Mouse (Mus musculus): ENCODE data around the gene Gm9857. TPM values are rescaled to one million over a fixed set of nuclear protein-coding genes. Genes with fewer than 3 reads are reported as not detected.

Gene Gm9857
- total and polyA plus RNA-seq, 3 experiments = not detected

- Histone ChIP-seq H3K27me3 (ENCODE audit: control insufficient read depth in 1 of 2, insufficient read depth in 2 of 2, low read length in 2 of 2) (no peaks in the 10 kb centered on the region), H3K9me3 (replicated peaks; ENCODE audit: insufficient read depth, low read length) (no peaks in the 10 kb centered on the region), H3K27ac (ENCODE audit: control insufficient read depth, low read depth, low read length) (no peak overlapping the region), H3K36me3 (ENCODE audit: control insufficient read depth in 1 of 2, insufficient read depth in 2 of 2, low read length in 2 of 2) (no peaks in the 10 kb centered on the region), H3K4me1 (ENCODE audit: control insufficient read depth in 1 of 2, insufficient read depth in 2 of 2, low read length in 2 of 2) (no peaks in the 10 kb centered on the region), H3K79me2 (ENCODE audit: control insufficient read depth, insufficient read depth, low read length, poor library complexity) (no peaks in the 10 kb centered on the region), H3K9ac (ENCODE audit: control insufficient read depth, low read depth, low read length, poor library complexity, severe bottlenecking) (no peak overlapping the region), H3K4me3 (ENCODE audit: control insufficient read depth in 1 of 2, insufficient read depth in 1 of 2, low read depth in 2 of 2, low read length in 2 of 2) (no peak overlapping the region)
- no peak for TF ChIP-seq ZMIZ1 (IDR thresholded peaks at IDR 0.05; ENCODE audit: low read depth, low read length)
- no peak for TF ChIP-seq JUND (IDR thresholded peaks at IDR 0.05; ENCODE audit: low read depth, low read length)
- TF ChIP-seq RCOR1 (IDR thresholded peaks at IDR 0.05; ENCODE audit: low read depth, low read length) = no peak
- no peak for TF ChIP-seq RAD21 (IDR thresholded peaks at IDR 0.05; ENCODE audit: low read depth, low read length)
- TF ChIP-seq POLR2A (IDR thresholded peaks at IDR 0.05; ENCODE audit: control insufficient read depth in 1 of 2, insufficient read depth in 1 of 2, low read depth in 1 of 2, low read length in 2 of 2, poor library complexity in 1 of 2) = no peak
- TF ChIP-seq HCFC1 (IDR thresholded peaks at IDR 0.05; ENCODE audit: low read depth, low read length) = no peak
- no peak for TF ChIP-seq TAL1 (IDR thresholded peaks at IDR 0.05; ENCODE audit: low read length)
- TF ChIP-seq ZC3H11A (IDR thresholded peaks at IDR 0.05; ENCODE audit: low read depth, low read length) = no peak
- TF ChIP-seq CHD2 (IDR thresholded peaks at IDR 0.05; ENCODE audit: low read length) = no peak
- DNase-seq (ENCODE audit: low read depth, low spot score) = no peak
Measured at GRCm38 (mm10) chr3:108959680-108960295, 19.5 kb upstream of the Gm9857 start.

GRCm38 (mm10) chr3:108957976-108958375 lies 17.7 kb upstream of the Gm9857 start:
- Histone ChIP-seq H3K4me3 (ENCODE audit: control insufficient read depth in 1 of 2, insufficient read depth in 1 of 2, low read depth in 2 of 2, low read length in 2 of 2) (no peak overlapping the region), H3K36me3 (ENCODE audit: control insufficient read depth in 1 of 2, insufficient read depth in 2 of 2, low read length in 2 of 2) (no peaks in the 10 kb centered on the region), H3K27ac (ENCODE audit: control insufficient read depth, low read depth, low read length) (no peak overlapping the region), H3K9me3 (replicated peaks; ENCODE audit: insufficient read depth, low read length) (no peaks in the 10 kb centered on the region), H3K27me3 (ENCODE audit: control insufficient read depth in 1 of 2, insufficient read depth in 2 of 2, low read length in 2 of 2) (no peaks in the 10 kb centered on the region), H3K4me1 (ENCODE audit: control insufficient read depth in 1 of 2, insufficient read depth in 2 of 2, low read length in 2 of 2) (no peaks in the 10 kb centered on the region), H3K9ac (ENCODE audit: control insufficient read depth, low read depth, low read length, poor library complexity, severe bottlenecking) (no peak overlapping the region), H3K79me2 (ENCODE audit: control insufficient read depth, insufficient read depth, low read length, poor library complexity) (no peaks in the 10 kb centered on the region)
- no peak for TF ChIP-seq MYB (IDR thresholded peaks at IDR 0.05; ENCODE audit: low read depth, low read length)
- TF ChIP-seq SMC3 (IDR thresholded peaks at IDR 0.05; ENCODE audit: low read depth, low read length) = no peak
- no peak for TF ChIP-seq USF2 (IDR thresholded peaks at IDR 0.05; ENCODE audit: borderline replicate concordance in 1 of 2, insufficient read depth in 1 of 2, low read depth in 1 of 2, low read length in 2 of 2)
- TF ChIP-seq TCF12 (IDR thresholded peaks at IDR 0.05; ENCODE audit: low read depth, low read length) = no peak
- TF ChIP-seq TBP (IDR thresholded peaks at IDR 0.05; ENCODE audit: low read depth, low read length) = no peak
- TF ChIP-seq MAFK (IDR thresholded peaks at IDR 0.05; ENCODE audit: borderline replicate concordance, low read depth, low read length) = no peak
- TF ChIP-seq NRF1 (IDR thresholded peaks at IDR 0.05; ENCODE audit: insufficient read depth, low read depth, low read length, poor library complexity, severe bottlenecking) = no peak
- TF ChIP-seq CHD1 (IDR thresholded peaks at IDR 0.05; ENCODE audit: low read depth, low read length) = no peak
- TF ChIP-seq UBTF (IDR thresholded peaks at IDR 0.05; ENCODE audit: borderline replicate concordance, insufficient read depth, low read depth, low read length) = no peak
- TF ChIP-seq RAD21 (IDR thresholded peaks at IDR 0.05; ENCODE audit: low read depth, low read length) = no peak
- TF ChIP-seq ZNF384 (IDR thresholded peaks at IDR 0.05; ENCODE audit: low read depth, low read length) = no peak
- no peak for TF ChIP-seq MAZ (IDR thresholded peaks at IDR 0.05; ENCODE audit: low read depth, low read length)
- no peak for TF ChIP-seq POLR2AphosphoS5 (IDR thresholded peaks at IDR 0.05; ENCODE audit: borderline replicate concordance, low read depth, low read length)
- no peak for TF ChIP-seq ZMIZ1 (IDR thresholded peaks at IDR 0.05; ENCODE audit: low read depth, low read length)
- TF ChIP-seq GABPA (IDR thresholded peaks at IDR 0.05; ENCODE audit: low read depth, low read length) = no peak
- no peak for TF ChIP-seq MEF2A (IDR thresholded peaks at IDR 0.05; ENCODE audit: extremely low read depth, insufficient replicate concordance, low read depth, low read length, poor library complexity, severe bottlenecking)
- TF ChIP-seq RCOR1 (IDR thresholded peaks at IDR 0.05; ENCODE audit: low read depth, low read length) = no peak
- no peak for DNase-seq (ENCODE audit: low read depth, low spot score)

Data from MEL (cell line).